Mouse (Mus musculus) E14TG2a.4 (cell line): ENCODE measurements at regions not wholly inside any gene's neighbourhood (a gene's known extent, or its start where the extent isn't known, plus 50 kb on each side); places are given as distances from the start of the nearest gene placed in this dataset.

Source experiments
- CTCF ChIP-seq: conservative IDR thresholded peaks from 2 replicates; pipeline ENCODE4 v1.5.1; 2014; ENCODE audit warnings: low read length
- NANOG ChIP-seq: IDR thresholded peaks from 2 replicates; pipeline ENCODE4 v1.6.1; 2014; ENCODE audit warnings: borderline replicate concordance, low read length, mixed read lengths
- POU5F1 ChIP-seq: IDR thresholded peaks from 2 replicates; pipeline ENCODE4 v1.6.1; 2014; ENCODE audit warnings: low read length, borderline replicate concordance

DNA sequence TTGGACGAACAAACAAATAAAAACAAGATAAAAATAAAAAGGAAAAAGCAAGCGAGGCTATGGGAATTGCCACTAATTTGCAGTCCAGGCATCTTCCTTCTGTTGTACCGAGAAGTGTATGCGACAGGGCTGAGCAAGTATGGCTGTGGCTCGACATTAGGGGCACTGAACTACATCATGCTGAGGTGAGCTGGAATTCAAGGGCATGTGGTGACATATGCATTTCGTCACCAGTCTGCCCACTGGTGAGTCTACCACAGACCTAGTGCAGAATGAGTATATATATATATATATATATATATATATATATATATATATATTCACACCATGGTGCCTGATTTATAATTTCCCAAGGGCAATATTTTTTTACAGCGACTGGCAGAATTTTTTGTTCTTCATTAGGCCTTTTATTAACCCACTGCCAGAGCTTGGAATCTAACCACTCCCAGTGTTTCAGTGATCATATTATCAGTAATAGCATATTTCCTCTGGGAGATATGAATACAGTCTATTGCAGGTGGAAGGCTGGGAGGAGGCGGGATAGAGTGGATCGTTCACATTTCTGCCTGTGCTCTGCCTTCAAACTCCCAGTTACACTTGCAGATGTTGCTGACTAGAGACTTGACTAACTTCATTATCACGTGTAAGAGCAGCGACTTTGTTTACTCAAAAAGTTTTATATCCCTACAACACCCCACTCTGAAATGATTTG, 133.6 kb upstream of the Satb1 start:
- no peak for TF ChIP-seq CTCF
- TF ChIP-seq POU5F1: no peak
- no peak for TF ChIP-seq NANOG
